9 mouse cellular contexts compared by ENCODE assay signal in genomic region chr3:134188979-134189946, GRCm38 (mm10). TPM values are rescaled to one million over a fixed set of nuclear protein-coding genes. Genes with fewer than 3 reads are reported as not detected.
A peak's percentile ranks its signal among the peaks of the same experiment; 100 is the strongest.
DNase-seq lines count a peak whose midpoint lies in the region; ATAC-seq lines count a peak whose summit lies in the region.
"Had no signal": no experiment of that assay in that cellular context is flagged by ENCODE, and none has a peak within 500 bp of the region (broad histone marks: within the 10 kb centered on the region; RNA-seq: fewer than 3 reads in every experiment).

No protein-coding gene starts in this region.

- H3K27me3 ChIP-seq in liver, embryonic 11.5 days (replicated peaks; ENCODE audit: control insufficient read depth, insufficient read depth, low read length): no peaks in the 10 kb centered on the region
- no peaks in the 10 kb centered on the region for H3K27me3 ChIP-seq in liver, embryonic 12.5 days (replicated peaks)
- no peaks in the 10 kb centered on the region for H3K27me3 ChIP-seq in forebrain, embryonic 12.5 days
- H3K27me3 ChIP-seq in intestine, embryonic 16.5 days (replicated peaks; ENCODE audit: control insufficient read depth, insufficient read depth, low read length): no peaks in the 10 kb centered on the region

- no peaks in the 10 kb centered on the region for H3K36me3 ChIP-seq in liver, embryonic 11.5 days (ENCODE audit: control insufficient read depth, insufficient read depth, low read length)
- H3K36me3 ChIP-seq in liver, embryonic 12.5 days: no peaks in the 10 kb centered on the region
- no peaks in the 10 kb centered on the region for H3K36me3 ChIP-seq in forebrain, embryonic 12.5 days (replicated peaks)
- H3K36me3 ChIP-seq in intestine, embryonic 16.5 days (ENCODE audit: control insufficient read depth, insufficient read depth, low read length): no peaks in the 10 kb centered on the region

- H3K27ac ChIP-seq in liver, embryonic 11.5 days (ENCODE audit: low read depth, low read length): no peak overlapping the region
- H3K27ac ChIP-seq in liver, embryonic 12.5 days: no peak overlapping the region
- H3K27ac ChIP-seq in forebrain, embryonic 12.5 days: peak overlapping the region; percentile 63; the same call in 1 of the 2 replicates
- no peak overlapping the region for H3K27ac ChIP-seq in intestine, embryonic 16.5 days (ENCODE audit: low read length)

- no peak overlapping the region for H3K4me3 ChIP-seq in liver, embryonic 11.5 days (ENCODE audit: low read depth, low read length)
- no peak overlapping the region for H3K4me3 ChIP-seq in liver, embryonic 12.5 days
- H3K4me3 ChIP-seq in forebrain, embryonic 12.5 days (replicated peaks): peak overlapping the region; percentile 23
- no peak overlapping the region for H3K4me3 ChIP-seq in intestine, embryonic 16.5 days (ENCODE audit: low read length)

- no peaks in the 10 kb centered on the region for H3K4me1 ChIP-seq in liver, embryonic 11.5 days (replicated peaks; ENCODE audit: control insufficient read depth, insufficient read depth, low read length)
- no peaks in the 10 kb centered on the region for H3K4me1 ChIP-seq in liver, embryonic 12.5 days
- peaks cover 10% of the 10 kb centered on the region for H3K4me1 ChIP-seq in forebrain, embryonic 12.5 days
- no peaks in the 10 kb centered on the region for H3K4me1 ChIP-seq in intestine, embryonic 16.5 days (ENCODE audit: control insufficient read depth, insufficient read depth, low read length)

- WGBS in liver, embryonic 11.5 days: 69% methylated on average over 12 of the region's 12 CpGs
- 61% methylated on average over 12 of the region's 12 CpGs for WGBS in liver, embryonic 12.5 days (ENCODE audit: insufficient replicate concordance)
- WGBS in forebrain, embryonic 12.5 days: 29% methylated on average over 12 of the region's 12 CpGs
- WGBS in intestine, embryonic 16.5 days: 64% methylated on average over 12 of the region's 12 CpGs

- no peaks in the 10 kb centered on the region for H3K9me3 ChIP-seq in liver, embryonic 11.5 days (ENCODE audit: control insufficient read depth, low read length)
- H3K9me3 ChIP-seq in liver, embryonic 12.5 days (replicated peaks): no peaks in the 10 kb centered on the region
- no peaks in the 10 kb centered on the region for H3K9me3 ChIP-seq in forebrain, embryonic 12.5 days
- no peaks in the 10 kb centered on the region for H3K9me3 ChIP-seq in intestine, embryonic 16.5 days (ENCODE audit: control insufficient read depth, low read length)

- intact Hi-C loops in left cerebral cortex, postnatal 10 days (cut with DNase I): no loop called here

- peak overlapping the region; percentile 38; the same call in 1 of the 2 replicates for H3K4me2 ChIP-seq in liver, embryonic 11.5 days
- no peak overlapping the region for H3K4me2 ChIP-seq in liver, embryonic 12.5 days
- H3K4me2 ChIP-seq in forebrain, embryonic 12.5 days: peak overlapping the region; percentile 45
- H3K4me2 ChIP-seq in intestine, embryonic 16.5 days (ENCODE audit: low read depth, low read length): 0 out of 2 replicates have a peak overlapping the region, but pooled peaks have one; percentile 28

- no peak for DNase-seq in liver, embryonic 11.5 days (ENCODE audit: low spot score)
- DNase-seq in retina, embryonic 14.5 days (ENCODE audit: low spot score): peak; percentile 20
- no peak for DNase-seq in kidney, postnatal 36 days
- no peak for DNase-seq in natural killer cell, adult 2 months (ENCODE audit: low spot score in 2 of 2)
- no peak for DNase-seq in left cerebral cortex, postnatal 10 days (ENCODE audit: extremely low spot score in 1 of 2, low spot score in 2 of 2)
- DNase-seq: lung, postnatal 10 days had no signal

- no peak for ATAC-seq in liver, embryonic 11.5 days (replicated peaks; ENCODE audit: low FRiP score)
- ATAC-seq in liver, embryonic 12.5 days: no peak
- peak; percentile 40 for ATAC-seq in forebrain, embryonic 12.5 days (ENCODE audit: low FRiP score)
- no peak for ATAC-seq in intestine, embryonic 16.5 days

- no peak overlapping the region for H3K9ac ChIP-seq in liver, embryonic 11.5 days (ENCODE audit: low read depth, low read length)
- H3K9ac ChIP-seq in liver, embryonic 12.5 days: no peak overlapping the region
- H3K9ac ChIP-seq in forebrain, embryonic 12.5 days: no peak overlapping the region
- H3K9ac ChIP-seq in intestine, embryonic 16.5 days (ENCODE audit: low read depth, low read length): no peak overlapping the region

RNA-seq across cellular contexts. Expression of gene Cxxc4, which starts 47.0 kb away (rescaled TPM):
- polyA plus RNA-seq in liver, embryonic 11.5 days (2014; fragmentation: Nextera tagmentation; extraction: Ambion mirVana): 2.5 and 3.8 TPM in 2 replicates
- 0.72 and 0.73 TPM in 2 replicates for polyA plus RNA-seq in liver, embryonic 12.5 days (2016; fragmentation: Nextera tagmentation; extraction: Ambion mirVana)
- 20.9 and 25.5 TPM in 2 replicates for polyA plus RNA-seq in forebrain, embryonic 12.5 days (2016; fragmentation: Nextera tagmentation; extraction: Ambion mirVana)
- polyA plus RNA-seq in intestine, embryonic 16.5 days (2015; fragmentation: Nextera tagmentation; extraction: Ambion mirVana): 2.3 and 2.4 TPM in 2 replicates
- 10 to 100 TPM; 34.5 to 37.7 TPM for total RNA-seq in left cerebral cortex, postnatal 10 days (2021)
